Mouse (Mus musculus): ENCODE measurements around the gene Gm11555. TPM values are rescaled to one million over a fixed set of nuclear protein-coding genes. Genes with fewer than 3 reads are reported as not detected.
"Not testable (repeated sequence)": the region's sequence is repeated elsewhere in the genome, so short reads cannot be mapped to it uniquely, and the experiment has no call there.

Gene Gm11555
- polyA plus RNA-seq, 1 experiment, result not detected

GRCm38 (mm10) chr11:99614796-99615363 is 35.2 kb downstream of the Gm11555 start, which contains the start of gene Krtap2-4:
Gene Krtap2-4 (minus strand): TSS chr11:99614846.
- no peaks in the 10 kb centered on the region for H3K36me3 ChIP-seq (ENCODE audit: control insufficient read depth)

DNA sequence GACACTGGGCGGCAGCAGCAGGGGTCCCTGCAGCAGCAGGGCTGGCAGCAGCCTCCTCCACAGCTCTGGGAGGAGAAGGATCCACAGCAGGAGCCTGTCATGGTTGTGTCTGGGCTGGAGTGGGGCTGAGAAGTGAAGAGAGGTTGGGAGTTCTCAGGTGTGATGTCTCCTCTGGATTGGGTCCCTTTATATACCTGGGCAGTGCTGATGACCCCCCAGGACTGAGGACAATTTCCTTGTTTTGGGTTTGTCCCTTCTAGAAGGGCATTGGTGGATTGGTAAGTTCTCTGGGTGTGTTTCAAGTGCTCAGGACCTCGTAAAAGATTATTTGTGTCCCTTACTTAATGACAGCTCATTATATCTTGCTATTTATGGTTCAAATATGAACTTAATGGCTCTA is 39.9 kb downstream of the Gm11555 start, which contains the start of gene Gm11937:
Gene Gm11937, minus strand, starts transcription at position 101 of the 400 bp plus-strand sequence.
- H3K9me3 ChIP-seq (ENCODE audit: control insufficient read depth, low read length); H3K36me3 ChIP-seq (ENCODE audit: control insufficient read depth); H3K4me1 ChIP-seq (ENCODE audit: control insufficient read depth); H3K27me3 ChIP-seq (ENCODE audit: control insufficient read depth); H3K4me3 ChIP-seq (replicated peaks): not testable (repeated sequence)

More at GRCm38 (mm10) chr11:99614796-99615363, 35.2 kb downstream of the Gm11555 start, which contains the start of gene Krtap2-4:
- Histone ChIP-seq H3K4me1 (ENCODE audit: control insufficient read depth) (no peaks in the 10 kb centered on the region), H3K9me3 (ENCODE audit: control insufficient read depth, low read length) (no peaks in the 10 kb centered on the region), H3K27me3 (ENCODE audit: control insufficient read depth) (no peaks in the 10 kb centered on the region), H3K4me3 (replicated peaks) (no peak within 1 kb of the TSS)
- TF ChIP-seq GATA1 (IDR thresholded peaks at IDR 0.05; ENCODE audit: low read length) (no peak), TAL1 (IDR thresholded peaks at IDR 0.05; ENCODE audit: low read length) (no peak)

DNA sequence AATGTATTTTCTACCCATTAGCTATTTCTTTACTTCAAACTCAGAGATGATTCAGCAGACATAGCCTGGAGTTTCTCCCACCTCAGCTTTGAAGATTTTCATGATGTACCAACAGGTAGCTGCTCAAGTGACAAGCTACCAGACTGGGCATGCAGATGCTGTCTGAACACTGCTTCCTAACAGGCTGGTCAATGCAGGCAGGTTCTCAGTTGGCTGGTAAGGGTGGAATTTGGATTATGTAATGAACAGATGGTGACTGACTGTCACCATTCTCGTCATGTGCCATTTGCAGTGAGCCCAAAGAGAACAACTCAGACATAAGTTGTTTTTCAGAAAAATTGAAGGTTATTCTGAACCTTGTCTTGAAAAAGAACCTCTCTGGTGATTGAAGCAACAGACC is 40.9 kb downstream of the Gm11555 start:
- Histone ChIP-seq H3K36me3 (ENCODE audit: control insufficient read depth) (no peaks in the 10 kb centered on the region), H3K4me3 (replicated peaks) (no peak overlapping the region), H3K9me3 (ENCODE audit: control insufficient read depth, low read length) (no peaks in the 10 kb centered on the region), H3K27me3 (ENCODE audit: control insufficient read depth) (no peaks in the 10 kb centered on the region), H3K4me1 (ENCODE audit: control insufficient read depth) (no peaks in the 10 kb centered on the region)
- TF ChIP-seq GATA1 (IDR thresholded peaks at IDR 0.05; ENCODE audit: low read length), result no peak
- TF ChIP-seq TAL1 (IDR thresholded peaks at IDR 0.05; ENCODE audit: low read length), result no peak

DNA sequence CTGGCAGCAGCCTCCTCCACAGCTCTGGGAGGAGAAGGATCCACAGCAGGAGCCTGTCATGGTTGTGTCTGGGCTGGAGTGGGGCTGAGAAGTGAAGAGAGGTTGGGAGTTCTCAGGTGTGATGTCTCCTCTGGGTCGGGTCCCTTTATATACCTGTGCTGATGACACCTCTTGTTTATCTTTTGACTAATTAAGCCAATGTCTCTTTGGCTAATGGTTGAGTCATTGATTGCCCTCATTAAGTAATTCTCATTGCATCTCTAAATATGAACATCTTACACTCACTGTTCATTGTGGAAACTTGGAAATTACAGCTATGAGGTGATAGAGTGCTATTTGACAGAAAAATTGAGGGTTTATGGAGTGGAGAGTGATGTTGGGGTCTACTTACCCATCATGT is 46.8 kb downstream of the Gm11555 start, which contains the start of gene Gm11938:
Gene Gm11938, minus strand, starts transcription at position 101 of the 400 bp plus-strand sequence.
- not testable (repeated sequence) for H3K9me3 ChIP-seq (ENCODE audit: control insufficient read depth, low read length); H3K27me3 ChIP-seq (ENCODE audit: control insufficient read depth); H3K36me3 ChIP-seq (ENCODE audit: control insufficient read depth); H3K4me3 ChIP-seq (replicated peaks); H3K4me1 ChIP-seq (ENCODE audit: control insufficient read depth)

Other genes starting within 250 kb of the Gm11555 start
- not detected in 2 replicates for gene Krt12, start 228.0 kb downstream of the Gm11555 start, polyA plus RNA-seq (2012)
- not detected in 2 replicates for gene Krt20, start 212.1 kb downstream of the Gm11555 start, polyA plus RNA-seq (2012)
- not detected in 2 replicates for gene Krt23, start 157.1 kb downstream of the Gm11555 start, polyA plus RNA-seq (2012)
- gene Krt39, start 128.9 kb downstream of the Gm11555 start, polyA plus RNA-seq (2012), result not detected in 2 replicates
- gene Krt40, start 107.1 kb downstream of the Gm11555 start, polyA plus RNA-seq (2012), result not detected in 2 replicates
- not detected in 2 replicates for gene Krtap3-3, start 99.4 kb downstream of the Gm11555 start, polyA plus RNA-seq (2012)
- gene Krtap3-2, start 93.4 kb downstream of the Gm11555 start, polyA plus RNA-seq (2012), result not detected in 2 replicates
- not detected in 2 replicates for gene Gm11939, start 90.8 kb downstream of the Gm11555 start, polyA plus RNA-seq (2012)
- gene Krtap3-1, start 83.6 kb downstream of the Gm11555 start, polyA plus RNA-seq (2012), result not detected in 2 replicates
- gene Krtap1-5, start 69.2 kb downstream of the Gm11555 start, polyA plus RNA-seq (2012), result not detected in 2 replicates
- not detected in 2 replicates for gene Krtap1-4, start 66.6 kb downstream of the Gm11555 start, polyA plus RNA-seq (2012)
- not detected in 2 replicates for gene Krtap1-3, start 58.9 kb downstream of the Gm11555 start, polyA plus RNA-seq (2012)
- not detected in 2 replicates for gene Krtap9-3, start 52.1 kb downstream of the Gm11555 start, polyA plus RNA-seq (2012)
- not detected in 2 replicates for gene Gm11938, start 46.9 kb downstream of the Gm11555 start, polyA plus RNA-seq (2012)
- gene Gm11937, start 40.0 kb downstream of the Gm11555 start, polyA plus RNA-seq (2012), result not detected in 2 replicates
- gene Krtap2-4, start 35.4 kb downstream of the Gm11555 start, polyA plus RNA-seq (2012), result not detected in 2 replicates
- not detected in 2 replicates for gene Gm11562, start 29.8 kb downstream of the Gm11555 start, polyA plus RNA-seq (2012)
- not detected in 2 replicates for gene Krtap4-1, start 22.0 kb downstream of the Gm11555 start, polyA plus RNA-seq (2012)
- not detected in 2 replicates for gene Krtap4-2, start 15.2 kb downstream of the Gm11555 start, polyA plus RNA-seq (2012)
- not detected in 2 replicates for gene Krtap4-7, start 6.1 kb downstream of the Gm11555 start, polyA plus RNA-seq (2012)
- not detected in 2 replicates for gene Gm11563, start 8.7 kb upstream of the Gm11555 start, polyA plus RNA-seq (2012)
- not detected in 2 replicates for gene Krtap4-6, start 15.7 kb upstream of the Gm11555 start, polyA plus RNA-seq (2012)
- gene Gm14190, start 40.5 kb upstream of the Gm11555 start, polyA plus RNA-seq (2012), result not detected in 2 replicates
- gene Gm14180, start 84.1 kb upstream of the Gm11555 start, polyA plus RNA-seq (2012), result not detected in 2 replicates
- gene Gm11595, start 122.7 kb upstream of the Gm11555 start, polyA plus RNA-seq (2012), result not detected in 2 replicates
- gene Krtap4-8, start 130.5 kb upstream of the Gm11555 start, polyA plus RNA-seq (2012), result not detected in 2 replicates
- gene Krtap4-9, start 135.0 kb upstream of the Gm11555 start, polyA plus RNA-seq (2012), result not detected in 2 replicates
- not detected in 2 replicates for gene Gm11596, start 143.2 kb upstream of the Gm11555 start, polyA plus RNA-seq (2012)
- gene Gm11569, start 148.7 kb upstream of the Gm11555 start, polyA plus RNA-seq (2012), result not detected in 2 replicates
- gene Gm11554, start 154.2 kb upstream of the Gm11555 start, polyA plus RNA-seq (2012), result not detected in 2 replicates
- gene Krtap4-13, start 159.7 kb upstream of the Gm11555 start, polyA plus RNA-seq (2012), result not detected in 2 replicates
- not detected in 2 replicates for gene Gm11564, start 165.4 kb upstream of the Gm11555 start, polyA plus RNA-seq (2012)
- not detected in 2 replicates for gene 2300003K06Rik, start 187.8 kb upstream of the Gm11555 start, polyA plus RNA-seq (2012)
- not detected in 2 replicates for gene Krtap4-16, start 201.4 kb upstream of the Gm11555 start, polyA plus RNA-seq (2012)
- gene Gm11568, start 207.7 kb upstream of the Gm11555 start, polyA plus RNA-seq (2012), result 0.04 TPM in 1 of 2 replicates, not detected in the other
- gene Gm11559, start 214.2 kb upstream of the Gm11555 start, polyA plus RNA-seq (2012), result not detected in 2 replicates
- not detected in 2 replicates for gene Krtap9-1, start 223.2 kb upstream of the Gm11555 start, polyA plus RNA-seq (2012)
- not detected in 2 replicates for gene Gm11567, start 229.0 kb upstream of the Gm11555 start, polyA plus RNA-seq (2012)

Data from erythroblast, embryonic 14.5 days (primary cell).